Mouse (Mus musculus) brain, embryonic 14.5 days (tissue): ENCODE measurements around the gene Dst.

ENCODE experiments used
- CTCF ChIP-seq: fragments of 200-500 bp; IDR thresholded peaks from 2 replicates; pipeline ENCODE4 v1.5.1; 2012; ENCODE audit warnings: inconsistent platforms, mild to moderate bottlenecking, moderate library complexity, borderline replicate concordance; ENCODE audit not compliant: insufficient read depth, insufficient read length; ENCODE audit errors: extremely low read depth
- POLR2A ChIP-seq: fragments of 200-500 bp; IDR thresholded peaks from 2 replicates; pipeline ENCODE4 v1.6.1; 2012; ENCODE audit warnings: mild to moderate bottlenecking, inconsistent platforms, borderline replicate concordance; ENCODE audit not compliant: poor library complexity, insufficient read depth, insufficient read length, severe bottlenecking; ENCODE audit errors: extremely low read depth

DNA sequence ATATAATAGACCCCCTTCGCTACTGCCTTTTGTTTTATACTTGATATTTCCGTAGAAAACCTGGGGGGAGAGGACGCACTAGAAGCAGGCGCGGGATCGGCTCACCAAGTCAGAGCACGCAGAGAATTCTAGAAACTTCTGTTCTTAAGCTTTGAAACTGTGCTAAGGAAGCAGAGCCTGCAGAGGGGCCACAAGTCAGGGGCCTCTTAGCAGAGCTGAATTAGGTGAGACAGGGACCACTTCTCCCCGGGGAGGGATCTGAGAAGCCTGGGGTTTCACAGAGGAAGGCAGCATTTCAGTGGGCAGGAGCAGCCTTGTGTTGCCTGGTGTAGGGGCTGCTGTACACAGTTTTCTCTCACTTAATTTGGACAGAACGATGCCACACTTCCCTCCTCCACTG is 115.1 kb downstream of the Dst start:
- TF ChIP-seq CTCF (no peak), POLR2A (no peak)
